Mouse (Mus musculus): Measurements from ENCODE around the gene Abhd2. TPM values are rescaled to one million over a fixed set of nuclear protein-coding genes. Genes with fewer than 3 reads are reported as not detected.

Abhd2 gene
- polyA plus RNA-seq, 1 experiment from 2014 or later = 4.9 TPM

DNA sequence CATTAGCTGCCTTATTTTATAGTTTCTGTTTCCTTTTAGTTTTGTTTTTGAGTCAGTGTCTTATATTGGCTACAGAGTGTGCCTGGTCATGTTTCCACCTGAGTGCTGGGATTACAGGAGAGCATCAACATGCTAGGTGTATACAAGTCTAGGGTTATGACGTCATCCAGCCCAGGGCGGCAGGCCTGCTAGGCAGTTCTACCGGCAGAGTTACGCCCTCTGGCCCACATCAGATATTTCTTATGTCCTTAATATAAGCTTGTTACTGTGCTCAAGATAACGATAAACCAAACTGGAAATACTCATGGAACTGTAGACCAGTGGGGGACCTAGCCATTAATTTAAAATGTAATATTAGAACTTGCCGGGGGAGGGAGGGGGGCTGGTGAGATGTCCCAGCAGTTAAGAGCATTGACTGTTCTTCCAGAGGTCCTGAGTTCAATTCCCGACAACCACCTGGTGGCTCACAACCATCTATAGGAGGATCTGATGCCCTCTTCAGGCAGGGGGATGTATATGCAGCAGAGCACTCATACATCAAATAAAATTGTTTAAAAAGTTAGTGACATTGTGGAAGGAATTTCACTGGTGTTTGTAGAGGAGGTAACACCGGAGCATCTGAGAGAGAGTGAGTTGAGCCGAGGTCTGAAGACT is 120.0 kb downstream of the Abhd2 start:
- ATAC-seq (replicated peaks; ENCODE audit: insufficient number of reproducible peaks, low FRiP score, low TSS enrichment) = no peak
- Histone ChIP-seq H3K9ac (ENCODE audit: low read depth, low read length) (peak overlapping the region; percentile 76), H3K36me3 (ENCODE audit: control insufficient read depth, insufficient read depth, low read length) (no peaks in the 10 kb centered on the region), H3K27me3 (ENCODE audit: control insufficient read depth, insufficient read depth, low read length) (no peaks in the 10 kb centered on the region), H3K4me1 (ENCODE audit: control insufficient read depth, insufficient read depth, low read length) (no peaks in the 10 kb centered on the region), H3K27ac (ENCODE audit: low read depth, low read length) (no peak overlapping the region), H3K4me3 (ENCODE audit: low read depth, low read length) (peak overlapping the region; percentile 72), H3K9me3 (replicated peaks; ENCODE audit: control insufficient read depth, low read length) (no peaks in the 10 kb centered on the region), H3K4me2 (peak overlapping the region; percentile 96)
- whole genome bisulfite sequencing (ENCODE audit: insufficient replicate concordance) = 55% methylated on average over 9 of the region's 9 CpGs

DNA sequence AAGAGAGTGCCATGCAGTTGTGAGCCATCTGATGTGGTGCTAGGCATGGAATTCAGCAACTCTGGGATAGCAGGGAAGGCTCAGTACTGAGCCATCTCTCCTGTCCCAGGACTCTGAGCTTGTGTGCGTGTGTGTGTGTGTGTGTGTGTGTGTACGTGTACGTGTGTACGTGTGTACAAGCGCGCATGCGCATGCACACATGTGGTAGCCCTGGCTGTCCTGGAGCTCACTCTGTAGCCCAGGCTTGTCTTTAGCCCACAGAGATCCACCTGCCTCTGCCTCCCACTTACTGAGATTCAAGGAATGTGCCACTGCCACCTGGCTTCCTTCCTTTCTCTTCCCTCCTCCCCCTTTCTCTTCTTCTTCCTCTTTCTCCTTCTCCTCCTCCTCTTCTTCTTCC is 120.9 kb downstream of the Abhd2 start:
- Histone ChIP-seq H3K36me3 (ENCODE audit: control insufficient read depth, insufficient read depth, low read length) (no peaks in the 10 kb centered on the region), H3K4me1 (ENCODE audit: control insufficient read depth, insufficient read depth, low read length) (no peaks in the 10 kb centered on the region), H3K27me3 (ENCODE audit: control insufficient read depth, insufficient read depth, low read length) (no peaks in the 10 kb centered on the region), H3K27ac (ENCODE audit: low read depth, low read length) (no peak overlapping the region), H3K4me3 (ENCODE audit: low read depth, low read length) (no peak overlapping the region), H3K4me2 (no peak overlapping the region), H3K9ac (ENCODE audit: low read depth, low read length) (no peak overlapping the region), H3K9me3 (replicated peaks; ENCODE audit: control insufficient read depth, low read length) (no peaks in the 10 kb centered on the region)
- no peak for ATAC-seq (replicated peaks; ENCODE audit: insufficient number of reproducible peaks, low FRiP score, low TSS enrichment)
- WGBS (ENCODE audit: insufficient replicate concordance) = 95% methylated on average over 7 of the region's 7 CpGs

DNA sequence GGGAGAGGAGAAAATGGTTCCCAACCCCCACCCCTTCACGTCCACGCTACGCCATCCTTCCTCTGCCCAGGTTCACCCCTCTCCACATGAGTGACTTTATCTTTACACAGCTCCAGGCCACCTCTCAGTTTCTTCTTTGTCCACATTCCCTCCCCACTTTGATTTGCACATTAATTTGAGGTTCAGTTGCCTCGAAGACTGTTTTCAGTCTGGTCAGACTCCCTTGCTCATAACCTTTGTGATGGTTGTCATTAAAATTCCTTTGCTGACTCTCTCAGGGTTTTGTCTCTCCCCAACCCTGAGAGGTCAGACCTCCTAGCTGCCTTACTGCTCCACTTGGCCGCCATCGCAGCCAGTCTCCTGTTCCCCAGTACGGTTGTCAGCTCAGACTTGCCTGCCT is 121.7 kb downstream of the Abhd2 start:
- 81% methylated on average over 7 of the region's 7 CpGs for WGBS (ENCODE audit: insufficient replicate concordance)
- Histone ChIP-seq H3K4me1 (ENCODE audit: control insufficient read depth, insufficient read depth, low read length) (no peaks in the 10 kb centered on the region), H3K4me3 (ENCODE audit: low read depth, low read length) (no peak overlapping the region), H3K27me3 (ENCODE audit: control insufficient read depth, insufficient read depth, low read length) (no peaks in the 10 kb centered on the region), H3K9me3 (replicated peaks; ENCODE audit: control insufficient read depth, low read length) (no peaks in the 10 kb centered on the region), H3K36me3 (ENCODE audit: control insufficient read depth, insufficient read depth, low read length) (no peaks in the 10 kb centered on the region), H3K4me2 (no peak overlapping the region), H3K27ac (ENCODE audit: low read depth, low read length) (no peak overlapping the region), H3K9ac (ENCODE audit: low read depth, low read length) (no peak overlapping the region)
- ATAC-seq (replicated peaks; ENCODE audit: insufficient number of reproducible peaks, low FRiP score, low TSS enrichment) = no peak

DNA sequence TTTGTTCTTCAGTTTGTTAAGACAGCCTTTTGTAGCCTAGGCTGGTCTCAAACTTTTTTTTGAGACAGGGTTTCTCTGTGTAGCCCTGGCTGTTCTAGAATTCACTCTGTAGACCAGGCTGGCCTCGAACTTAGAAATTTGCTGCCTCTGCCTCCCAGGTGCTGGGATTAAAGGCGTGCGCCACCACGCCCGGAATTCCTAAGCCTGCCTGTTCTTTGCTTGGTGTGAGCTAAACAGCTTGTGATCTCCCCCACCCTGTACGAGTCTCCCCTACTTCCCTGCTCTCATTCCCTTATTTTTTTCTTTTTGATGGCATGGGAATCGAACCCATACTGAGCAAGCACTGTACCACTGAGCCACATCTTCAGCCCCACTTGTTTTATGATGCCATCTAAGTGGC is 122.2 kb downstream of the Abhd2 start:
- H3K27ac ChIP-seq (ENCODE audit: low read depth, low read length) = no peak overlapping the region
- H3K4me2 ChIP-seq = no peak overlapping the region
- WGBS (ENCODE audit: insufficient replicate concordance) = 75% methylated on average over 7 of the region's 7 CpGs
- no peak overlapping the region for H3K9ac ChIP-seq (ENCODE audit: low read depth, low read length)
- no peaks in the 10 kb centered on the region for H3K4me1 ChIP-seq (ENCODE audit: control insufficient read depth, insufficient read depth, low read length)
- no peaks in the 10 kb centered on the region for H3K27me3 ChIP-seq (ENCODE audit: control insufficient read depth, insufficient read depth, low read length)
- no peaks in the 10 kb centered on the region for H3K9me3 ChIP-seq (replicated peaks; ENCODE audit: control insufficient read depth, low read length)
- no peaks in the 10 kb centered on the region for H3K36me3 ChIP-seq (ENCODE audit: control insufficient read depth, insufficient read depth, low read length)
- ATAC-seq (replicated peaks; ENCODE audit: insufficient number of reproducible peaks, low FRiP score, low TSS enrichment) = no peak
- H3K4me3 ChIP-seq (ENCODE audit: low read depth, low read length) = no peak overlapping the region

DNA sequence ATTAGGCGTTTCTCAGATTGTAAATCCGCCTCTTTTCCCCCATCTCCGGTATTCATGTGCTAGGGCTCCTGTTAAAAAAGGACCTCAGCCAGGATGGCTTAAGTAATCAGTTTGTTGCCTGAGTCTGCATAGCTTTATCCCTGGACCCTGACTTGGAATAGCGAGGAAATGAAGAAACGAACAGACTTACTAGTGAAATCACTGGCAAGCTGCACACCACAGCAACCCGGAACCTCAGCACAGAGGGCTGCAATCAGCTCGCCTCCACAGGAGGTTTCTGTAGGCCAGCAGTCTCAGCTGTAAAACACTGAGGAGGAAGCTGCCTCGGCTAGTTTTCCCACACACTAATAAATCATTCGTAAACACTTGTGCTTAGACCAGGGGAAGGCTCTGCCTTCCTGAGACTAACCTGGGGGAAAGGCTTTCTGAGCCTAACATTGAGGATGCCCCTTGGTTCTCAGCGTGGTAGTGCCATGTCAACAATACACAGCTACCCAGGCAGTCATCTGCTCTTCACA is 124.5 kb downstream of the Abhd2 start:
- H3K9ac ChIP-seq (ENCODE audit: low read depth, low read length) = no peak overlapping the region
- H3K4me1 ChIP-seq (ENCODE audit: control insufficient read depth, insufficient read depth, low read length) = no peaks in the 10 kb centered on the region
- WGBS (ENCODE audit: insufficient replicate concordance) = 77% methylated on average over 10 of the region's 10 CpGs
- no peaks in the 10 kb centered on the region for H3K36me3 ChIP-seq (ENCODE audit: control insufficient read depth, insufficient read depth, low read length)
- no peak overlapping the region for H3K4me3 ChIP-seq (ENCODE audit: low read depth, low read length)
- H3K9me3 ChIP-seq (replicated peaks; ENCODE audit: control insufficient read depth, low read length) = no peaks in the 10 kb centered on the region
- no peak overlapping the region for H3K27ac ChIP-seq (ENCODE audit: low read depth, low read length)
- H3K27me3 ChIP-seq (ENCODE audit: control insufficient read depth, insufficient read depth, low read length) = no peaks in the 10 kb centered on the region
- no peak for ATAC-seq (replicated peaks; ENCODE audit: insufficient number of reproducible peaks, low FRiP score, low TSS enrichment)
- H3K4me2 ChIP-seq = no peak overlapping the region

DNA sequence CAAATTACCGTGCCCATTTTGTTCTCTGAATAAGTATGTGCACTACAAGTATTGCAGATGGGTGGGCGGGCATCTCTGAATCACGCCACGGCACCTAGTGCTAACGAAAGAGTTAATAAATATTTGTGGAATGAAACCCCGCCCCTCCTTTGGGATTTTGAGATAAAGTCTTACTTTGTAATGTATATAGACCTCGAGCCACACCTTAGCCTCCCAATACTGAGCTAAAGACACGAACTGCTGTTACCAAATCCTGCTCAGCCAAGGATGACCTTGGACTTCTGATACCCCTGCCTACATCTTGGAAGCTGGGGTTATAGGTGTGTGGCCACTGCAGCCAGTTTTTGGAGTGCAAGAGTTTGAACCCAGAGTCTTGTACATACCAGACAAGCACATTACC is 125.4 kb downstream of the Abhd2 start:
- Histone ChIP-seq H3K4me1 (ENCODE audit: control insufficient read depth, insufficient read depth, low read length) (no peaks in the 10 kb centered on the region), H3K4me2 (no peak overlapping the region), H3K9ac (ENCODE audit: low read depth, low read length) (no peak overlapping the region), H3K4me3 (ENCODE audit: low read depth, low read length) (no peak overlapping the region), H3K27me3 (ENCODE audit: control insufficient read depth, insufficient read depth, low read length) (no peaks in the 10 kb centered on the region), H3K36me3 (ENCODE audit: control insufficient read depth, insufficient read depth, low read length) (no peaks in the 10 kb centered on the region), H3K27ac (ENCODE audit: low read depth, low read length) (no peak overlapping the region), H3K9me3 (replicated peaks; ENCODE audit: control insufficient read depth, low read length) (no peaks in the 10 kb centered on the region)
- no peak for ATAC-seq (replicated peaks; ENCODE audit: insufficient number of reproducible peaks, low FRiP score, low TSS enrichment)
- 82% methylated on average over 8 of the region's 8 CpGs for WGBS (ENCODE audit: insufficient replicate concordance)

DNA sequence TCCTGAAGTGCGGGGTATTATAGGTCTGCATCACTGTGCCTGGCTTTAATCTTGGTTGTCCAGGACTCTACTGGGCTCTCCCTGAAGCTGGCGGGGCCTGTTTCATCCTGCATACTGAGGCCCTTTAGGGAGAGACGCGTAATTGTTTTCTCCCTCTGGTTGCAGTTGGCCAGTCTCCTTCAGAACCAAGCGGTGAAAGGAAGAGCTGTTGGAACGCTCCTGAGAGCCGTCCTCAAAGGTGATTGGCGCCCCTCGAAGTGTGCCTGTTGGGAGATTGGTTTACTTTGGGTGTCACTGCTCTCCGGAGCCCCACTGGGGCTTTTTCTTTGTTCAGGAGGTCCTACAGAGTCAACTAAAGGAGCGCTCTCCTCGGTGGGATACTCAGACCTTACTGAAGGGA is 126.0 kb downstream of the Abhd2 start:
- H3K4me2 ChIP-seq = no peak overlapping the region
- no peak overlapping the region for H3K9ac ChIP-seq (ENCODE audit: low read depth, low read length)
- WGBS (ENCODE audit: insufficient replicate concordance) = 68% methylated on average over 12 of the region's 12 CpGs
- no peak overlapping the region for H3K4me3 ChIP-seq (ENCODE audit: low read depth, low read length)
- no peak overlapping the region for H3K27ac ChIP-seq (ENCODE audit: low read depth, low read length)
- H3K4me1 ChIP-seq (ENCODE audit: control insufficient read depth, insufficient read depth, low read length) = no peaks in the 10 kb centered on the region
- H3K9me3 ChIP-seq (replicated peaks; ENCODE audit: control insufficient read depth, low read length) = no peaks in the 10 kb centered on the region
- no peak for ATAC-seq (replicated peaks; ENCODE audit: insufficient number of reproducible peaks, low FRiP score, low TSS enrichment)
- no peaks in the 10 kb centered on the region for H3K27me3 ChIP-seq (ENCODE audit: control insufficient read depth, insufficient read depth, low read length)
- no peaks in the 10 kb centered on the region for H3K36me3 ChIP-seq (ENCODE audit: control insufficient read depth, insufficient read depth, low read length)

DNA sequence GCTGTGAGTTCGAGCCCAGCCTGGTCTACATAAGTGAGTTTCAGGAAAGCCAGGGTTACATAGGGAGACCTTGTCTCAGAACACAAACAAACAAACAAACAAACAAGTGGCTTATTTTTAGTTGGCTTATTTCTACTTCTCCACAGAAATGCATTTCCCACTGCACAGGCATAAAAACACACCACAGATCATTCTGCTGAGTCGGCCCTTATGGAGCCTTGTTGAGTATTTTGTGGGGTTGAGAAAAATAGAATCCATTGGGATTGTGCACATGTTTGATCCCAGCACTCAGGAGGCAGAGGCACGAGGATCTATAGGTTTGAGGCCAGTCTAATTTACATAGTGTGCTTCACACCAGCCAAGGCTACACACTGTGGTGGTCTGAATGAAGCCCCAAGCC is 127.3 kb downstream of the Abhd2 start:
- H3K36me3 ChIP-seq (ENCODE audit: control insufficient read depth, insufficient read depth, low read length) = no peaks in the 10 kb centered on the region
- H3K4me3 ChIP-seq (ENCODE audit: low read depth, low read length) = no peak overlapping the region
- H3K27me3 ChIP-seq (ENCODE audit: control insufficient read depth, insufficient read depth, low read length) = no peaks in the 10 kb centered on the region
- no peak overlapping the region for H3K4me2 ChIP-seq
- H3K4me1 ChIP-seq (ENCODE audit: control insufficient read depth, insufficient read depth, low read length) = no peaks in the 10 kb centered on the region
- H3K9ac ChIP-seq (ENCODE audit: low read depth, low read length) = no peak overlapping the region
- 74% methylated on average over 3 of the region's 3 CpGs for WGBS (ENCODE audit: insufficient replicate concordance)
- ATAC-seq (replicated peaks; ENCODE audit: insufficient number of reproducible peaks, low FRiP score, low TSS enrichment) = no peak
- no peak overlapping the region for H3K27ac ChIP-seq (ENCODE audit: low read depth, low read length)
- H3K9me3 ChIP-seq (replicated peaks; ENCODE audit: control insufficient read depth, low read length) = no peaks in the 10 kb centered on the region

All from heart, embryonic 11.5 days (tissue).